Mouse (Mus musculus) heart, postnatal 0 days (tissue): Measurements from ENCODE around the gene Aatf. TPM values are rescaled to one million over a fixed set of nuclear protein-coding genes. Genes with fewer than 3 reads are reported as not detected.

Experiments used
- ATAC-seq: fragments of 200-750 bp; cut with Nextera tagmentation; 2 replicates; pipeline ENCODE4 v1.8.0; 2017; ENCODE audit warnings: low read depth, moderate number of reproducible peaks, moderate library complexity; ENCODE audit not compliant: insufficient read depth
- DNase-seq: peaks from one replicate; pipeline ENCODE4 v3.0.0-alpha.2; 2016; ENCODE audit warnings: low spot score
- H3K27ac ChIP-seq: fragments of 300-500 bp; sonication (generic); 2 replicates; pipeline ENCODE4 v1.5.1; 2014; ENCODE audit warnings: low read depth, mild to moderate bottlenecking
- H3K27me3 ChIP-seq: fragments of 300-500 bp; sonication (generic); 2 replicates; pipeline ENCODE4 v1.6.1; 2014; ENCODE audit warnings: low read length, mixed read lengths; ENCODE audit not compliant: control insufficient read depth, insufficient read depth
- H3K36me3 ChIP-seq: fragments of 300-500 bp; sonication (generic); replicated peaks from 2 replicates; pipeline ENCODE4 v1.6.1; 2014; ENCODE audit warnings: low read length, mixed read lengths; ENCODE audit not compliant: control insufficient read depth, insufficient read depth
- H3K4me1 ChIP-seq: fragments of 300-500 bp; sonication (generic); 2 replicates; pipeline ENCODE4 v1.6.1; 2014; ENCODE audit warnings: antibody characterized with exemption; ENCODE audit not compliant: control insufficient read depth, insufficient read depth
- H3K4me2 ChIP-seq: fragments of 300-500 bp; sonication (generic); 2 replicates; pipeline ENCODE4 v1.6.1; 2014; ENCODE audit warnings: low read depth, mild to moderate bottlenecking, low read length, moderate library complexity
- H3K4me3 ChIP-seq: fragments of 300-500 bp; sonication (generic); 2 replicates; pipeline ENCODE4 v1.5.1; 2014; ENCODE audit warnings: low read depth, low read length
- H3K9ac ChIP-seq: fragments of 300-500 bp; sonication (generic); replicated peaks from 2 replicates; pipeline ENCODE4 v1.6.1; 2014; ENCODE audit warnings: low read depth, low read length, mixed read lengths
- H3K9me3 ChIP-seq: fragments of 300-500 bp; sonication (generic); replicated peaks from 2 replicates; pipeline ENCODE4 v1.6.1; 2016; ENCODE audit warnings: low read length; ENCODE audit not compliant: control insufficient read depth
- CTCF ChIP-seq: IDR thresholded peaks from 2 replicates; pipeline ENCODE4 v1.5.1; 2016; ENCODE audit warnings: antibody characterized with exemption, control low read depth, low read depth
- EP300 ChIP-seq: IDR thresholded peaks from 2 replicates; pipeline ENCODE4 v1.6.1; 2016; ENCODE audit warnings: antibody characterized with exemption, low read depth
- WGBS: fragments of 180-500 bp; shearing (Covaris S2); extraction: QIAGEN DNeasy Blood & Tissue Kit; methylation state at CpG from one replicate; pipeline ENCODE4 v1.1.7; 2014; 5-methylcytosine and 5-hydroxymethylcytosine counted together
- polyA plus RNA-seq: library from polyadenylated mRNA; unstranded; fragments of >200 nt; fragmentation: Nextera tagmentation; extraction: Ambion mirVana; gene quantifications from 2 replicates; pipeline ENCODE4 v1.2.1, GENCODE M21; 2015
- total RNA-seq: library from RNA; depleted of rRNA; stranded (reverse); fragments of >200 nt; gene quantifications from 2 replicates; pipeline ENCODE4 v1.2.3, GENCODE M21; 2014; ENCODE audit warnings: low replicate concordance

Aatf gene
- total and polyA plus RNA-seq, 2 experiments from 2014 or later = 7.1 to 16.3 TPM

GRCm38 (mm10) chr11:84526976-84527860 lies 13.9 kb upstream of the Aatf start:
- no peak for ATAC-seq
- H3K36me3 ChIP-seq = no peaks in the 10 kb centered on the region
- WGBS = 6% methylated on average over 29 of the region's 29 CpGs
- TF ChIP-seq EP300 (no peak), CTCF (no peak)
- no peak overlapping the region for H3K4me2 ChIP-seq
- H3K9me3 ChIP-seq = no peaks in the 10 kb centered on the region
- H3K4me1 ChIP-seq = 0 out of 2 replicates have a peak, but pooled peaks cover 8% of the 10 kb centered on the region
- H3K27me3 ChIP-seq = peaks cover 99% of the 10 kb centered on the region
- no peak overlapping the region for H3K9ac ChIP-seq
- H3K4me3 ChIP-seq = no peak overlapping the region
- no peak overlapping the region for H3K27ac ChIP-seq
- no peak for DNase-seq

GRCm38 (mm10) chr11:84526451-84526850 lies 13.1 kb upstream of the Aatf start:
- peak overlapping the region; percentile 54 for H3K4me3 ChIP-seq
- 3% methylated on average over 10 of the region's 10 CpGs for WGBS
- peak overlapping the region; percentile 68; the same call in 1 of the 2 replicates for H3K4me2 ChIP-seq
- 0 out of 2 replicates have a peak, but pooled peaks cover 8% of the 10 kb centered on the region for H3K4me1 ChIP-seq
- ATAC-seq (no peak), DNase-seq (no peak)
- TF ChIP-seq CTCF (no peak), EP300 (no peak)
- no peak overlapping the region for H3K9ac ChIP-seq
- H3K36me3 ChIP-seq = no peaks in the 10 kb centered on the region
- no peaks in the 10 kb centered on the region for H3K9me3 ChIP-seq
- H3K27ac ChIP-seq = no peak overlapping the region
- H3K27me3 ChIP-seq = peaks cover 99% of the 10 kb centered on the region

GRCm38 (mm10) chr11:84525421-84526274 lies 12.3 kb upstream of the Aatf start, which contains the start of gene Lhx1:
TSS of gene Lhx1 (minus strand) at chr11:84525535.
- no peak within 1 kb of the TSS for H3K9ac ChIP-seq
- H3K27ac ChIP-seq = no peak within 1 kb of the TSS
- under 1% methylated on average over 64 of the region's 64 CpGs for WGBS

GRCm38 (mm10) chr11:84524511-84525270 lies 11.4 kb upstream of the Aatf start:
- Histone ChIP-seq H3K36me3 (no peaks in the 10 kb centered on the region), H3K9me3 (no peaks in the 10 kb centered on the region), H3K4me3 (peak overlapping the region; percentile 54), H3K27ac (no peak overlapping the region), H3K9ac (no peak overlapping the region), H3K27me3 (peaks cover 99% of the 10 kb centered on the region), H3K4me2 (peak overlapping the region; percentile 68), H3K4me1 (0 out of 2 replicates have a peak, but pooled peaks cover 8% of the 10 kb centered on the region)
- no peak for ATAC-seq
- TF ChIP-seq CTCF = no peak
- TF ChIP-seq EP300 = no peak
- WGBS = under 1% methylated on average over 48 of the region's 48 CpGs
- no peak for DNase-seq

More at GRCm38 (mm10) chr11:84525421-84526274, 12.3 kb upstream of the Aatf start, which contains the start of gene Lhx1:
- Histone ChIP-seq H3K9me3 (no peaks in the 10 kb centered on the region), H3K36me3 (no peaks in the 10 kb centered on the region), H3K4me3 (peak within 1 kb of the TSS; percentile 54), H3K4me2 (peak within 1 kb of the TSS; percentile 68), H3K27me3 (peaks cover 99% of the 10 kb centered on the region), H3K4me1 (0 out of 2 replicates have a peak, but pooled peaks cover 8% of the 10 kb centered on the region)
- DNase-seq = no peak
- TF ChIP-seq CTCF = no peak
- TF ChIP-seq EP300 = no peak
- no peak for ATAC-seq
